Mouse (Mus musculus): ENCODE measurements at regions not wholly inside any gene's neighbourhood (a gene's known extent, or its start where the extent isn't known, plus 50 kb on each side); places are given as distances from the start of the nearest gene placed in this dataset.

DNA sequence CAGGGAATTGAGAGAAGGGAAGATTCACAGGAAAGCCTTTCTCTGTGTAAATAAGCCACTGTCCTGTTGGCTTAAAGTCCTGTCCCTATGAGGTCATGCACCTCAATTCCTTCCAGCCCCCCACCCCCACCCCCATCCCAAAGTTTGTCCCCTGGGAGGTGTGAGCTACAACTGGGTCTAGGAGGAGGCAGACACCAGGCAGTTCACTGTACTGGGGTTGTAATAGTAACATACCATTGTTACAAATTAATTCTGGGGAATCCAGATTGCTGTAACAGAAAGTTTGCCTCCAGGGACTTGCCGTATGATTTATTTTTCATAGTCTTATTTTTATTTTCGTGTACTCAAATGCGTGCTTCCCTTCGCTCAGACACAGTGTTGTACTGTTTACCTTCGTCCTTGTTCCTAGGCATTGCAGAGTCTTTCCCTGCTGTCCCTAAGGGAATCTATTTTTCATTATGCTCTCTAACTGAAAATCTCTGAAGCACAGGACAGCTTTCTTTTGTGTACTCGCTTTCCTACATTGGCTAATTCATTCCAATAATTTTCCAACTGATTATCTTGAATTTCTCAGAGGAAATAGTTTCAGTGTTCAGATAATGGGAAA, 244.2 kb downstream of the Mex3b start:
- ATAC-seq (ENCODE audit: extremely low read depth, insufficient number of reproducible peaks, low FRiP score, low TSS enrichment) = no peak
- Histone ChIP-seq H3K9me3 (no peaks in the 10 kb centered on the region), H3K4me1 (no peaks in the 10 kb centered on the region), H3K27me3 (replicated peaks) (no peaks in the 10 kb centered on the region), H3K36me3 (no peaks in the 10 kb centered on the region), H3K27ac (replicated peaks) (no peak overlapping the region), H3K9ac (no peak overlapping the region), H3K4me3 (no peak overlapping the region), H3K4me2 (no peak overlapping the region)
- 74% methylated on average over 6 of the region's 6 CpGs for WGBS

DNA sequence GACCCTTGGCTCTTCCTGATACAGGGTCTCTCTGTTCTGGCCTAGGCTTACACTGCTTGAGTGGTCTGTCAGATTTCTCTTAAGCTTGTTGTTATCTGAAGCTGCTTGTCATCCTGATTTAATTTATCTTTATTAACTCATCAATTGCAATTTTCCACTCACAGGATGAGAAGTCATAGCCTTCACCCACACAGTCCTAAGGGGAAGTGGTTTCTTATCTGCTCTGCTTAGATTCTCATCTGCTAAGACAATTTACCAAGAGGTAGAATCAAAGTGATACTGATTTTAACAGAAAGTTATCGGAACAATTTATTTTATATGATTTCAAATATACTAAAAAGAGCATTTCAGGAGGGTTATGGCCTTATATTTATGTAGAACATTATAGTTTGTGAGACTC, 249.4 kb downstream of the Mex3b start:
- H3K27me3 ChIP-seq (replicated peaks) = no peaks in the 10 kb centered on the region
- no peaks in the 10 kb centered on the region for H3K4me1 ChIP-seq
- H3K9ac ChIP-seq = no peak overlapping the region
- H3K4me2 ChIP-seq = no peak overlapping the region
- no peak overlapping the region for H3K27ac ChIP-seq (replicated peaks)
- WGBS = 74% methylated on average over 1 of the region's 1 CpGs
- H3K36me3 ChIP-seq = no peaks in the 10 kb centered on the region
- ATAC-seq (ENCODE audit: extremely low read depth, insufficient number of reproducible peaks, low FRiP score, low TSS enrichment) = no peak
- H3K4me3 ChIP-seq = no peak overlapping the region
- H3K9me3 ChIP-seq = no peaks in the 10 kb centered on the region

DNA sequence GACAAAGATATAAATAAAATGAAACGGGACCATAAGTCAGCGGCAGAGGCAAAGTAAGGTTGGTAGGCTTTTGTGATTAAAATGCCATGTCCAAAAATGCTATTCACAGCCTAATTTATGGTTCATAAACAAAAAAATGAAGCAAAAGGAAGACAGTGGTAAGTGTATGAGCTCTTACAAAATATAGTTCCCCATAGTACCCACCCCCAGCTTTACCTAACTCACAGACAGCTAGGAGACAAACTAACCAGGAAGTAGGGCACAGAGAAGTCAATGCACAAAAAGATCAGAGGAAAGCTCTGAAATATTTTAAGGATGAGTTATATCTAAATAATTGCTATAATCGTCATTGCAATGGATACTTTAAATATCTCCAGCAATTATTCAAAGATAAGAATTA, 249.9 kb downstream of the Mex3b start:
- WGBS = 76% methylated on average over 3 of the region's 3 CpGs
- Histone ChIP-seq H3K27ac (replicated peaks) (no peak overlapping the region), H3K9ac (no peak overlapping the region), H3K4me1 (no peaks in the 10 kb centered on the region), H3K4me3 (no peak overlapping the region), H3K4me2 (no peak overlapping the region), H3K9me3 (no peaks in the 10 kb centered on the region), H3K27me3 (replicated peaks) (no peaks in the 10 kb centered on the region), H3K36me3 (no peaks in the 10 kb centered on the region)
- no peak for ATAC-seq (ENCODE audit: extremely low read depth, insufficient number of reproducible peaks, low FRiP score, low TSS enrichment)

DNA sequence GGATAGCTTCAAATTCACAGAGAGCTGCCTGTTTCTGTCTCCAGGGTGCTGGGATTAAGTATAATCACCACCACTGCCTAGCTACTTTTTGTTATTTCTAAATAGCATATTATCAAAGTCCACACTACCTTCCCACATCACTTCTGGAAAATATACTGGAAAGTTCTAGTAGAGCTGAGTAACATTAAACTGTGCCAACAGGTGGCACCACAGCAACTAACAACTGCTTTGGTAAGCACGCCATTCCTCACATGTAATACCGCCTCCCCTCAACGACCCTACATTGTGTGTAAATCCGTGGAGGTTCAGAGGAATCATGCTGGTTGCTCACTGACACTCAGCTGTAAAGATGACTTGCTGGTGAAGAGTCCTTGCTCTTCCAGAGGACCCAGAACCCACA, 259.1 kb downstream of the Mex3b start:
- 66% methylated on average over 4 of the region's 4 CpGs for WGBS
- Histone ChIP-seq H3K9ac (no peak overlapping the region), H3K36me3 (no peaks in the 10 kb centered on the region), H3K4me3 (no peak overlapping the region), H3K9me3 (no peaks in the 10 kb centered on the region), H3K27me3 (replicated peaks) (no peaks in the 10 kb centered on the region), H3K4me2 (no peak overlapping the region), H3K4me1 (no peaks in the 10 kb centered on the region), H3K27ac (replicated peaks) (no peak overlapping the region)
- ATAC-seq (ENCODE audit: extremely low read depth, insufficient number of reproducible peaks, low FRiP score, low TSS enrichment) = no peak

DNA sequence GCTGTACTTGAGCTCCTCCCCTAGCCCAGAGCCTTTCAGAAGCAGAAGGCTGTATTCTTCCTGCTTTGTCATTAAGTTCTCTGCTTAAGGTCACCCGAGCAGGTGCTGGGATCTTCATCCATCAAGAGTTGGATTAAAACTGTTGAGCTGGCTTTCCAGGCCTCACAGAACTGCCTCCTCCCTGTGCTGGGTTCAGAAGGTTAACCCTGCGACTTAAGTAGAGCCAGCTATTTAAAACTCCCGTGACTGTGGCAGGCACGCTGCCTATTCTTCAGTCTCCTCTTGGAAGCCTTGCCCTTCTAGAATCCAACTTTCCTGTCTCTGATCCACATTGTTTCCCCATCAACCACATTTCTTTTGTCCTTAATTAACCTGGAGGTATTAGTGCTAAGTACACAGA, 273.1 kb downstream of the Mex3b start:
- H3K27ac ChIP-seq (replicated peaks) = 0 out of 2 replicates have a peak overlapping the region, but pooled peaks have one; percentile 39
- no peaks in the 10 kb centered on the region for H3K27me3 ChIP-seq (replicated peaks)
- no peak for ATAC-seq (ENCODE audit: extremely low read depth, insufficient number of reproducible peaks, low FRiP score, low TSS enrichment)
- no peaks in the 10 kb centered on the region for H3K9me3 ChIP-seq
- WGBS = 27% methylated on average over 4 of the region's 4 CpGs
- no peaks in the 10 kb centered on the region for H3K36me3 ChIP-seq
- no peak overlapping the region for H3K4me3 ChIP-seq
- no peak overlapping the region for H3K4me2 ChIP-seq
- peaks cover 13% of the 10 kb centered on the region for H3K4me1 ChIP-seq
- no peak overlapping the region for H3K9ac ChIP-seq

DNA sequence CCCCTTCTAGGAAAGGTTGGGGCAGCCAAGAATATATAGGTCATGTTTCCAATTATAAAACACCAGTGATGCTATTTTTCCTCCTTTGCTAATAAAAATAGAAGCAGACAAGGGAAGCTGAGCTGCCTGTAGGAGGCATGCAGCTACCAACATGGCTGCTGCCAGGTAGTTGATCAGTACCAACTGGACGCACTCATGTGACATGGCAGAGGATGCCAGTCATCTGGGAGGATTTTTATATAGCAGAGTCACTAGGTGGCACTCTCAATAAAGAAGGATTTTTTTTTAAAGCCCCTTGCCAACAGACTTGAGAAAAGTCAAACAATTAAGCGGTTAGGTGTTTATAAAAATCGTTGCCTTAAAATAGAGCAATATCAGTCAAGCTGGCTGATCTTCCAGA, 273.5 kb downstream of the Mex3b start:
- WGBS = 75% methylated on average over 3 of the region's 3 CpGs
- Histone ChIP-seq H3K4me3 (no peak overlapping the region), H3K27ac (replicated peaks) (no peak overlapping the region), H3K9ac (no peak overlapping the region), H3K4me1 (peaks cover 13% of the 10 kb centered on the region), H3K27me3 (replicated peaks) (no peaks in the 10 kb centered on the region), H3K9me3 (no peaks in the 10 kb centered on the region), H3K4me2 (no peak overlapping the region), H3K36me3 (no peaks in the 10 kb centered on the region)
- ATAC-seq (ENCODE audit: extremely low read depth, insufficient number of reproducible peaks, low FRiP score, low TSS enrichment) = no peak

DNA sequence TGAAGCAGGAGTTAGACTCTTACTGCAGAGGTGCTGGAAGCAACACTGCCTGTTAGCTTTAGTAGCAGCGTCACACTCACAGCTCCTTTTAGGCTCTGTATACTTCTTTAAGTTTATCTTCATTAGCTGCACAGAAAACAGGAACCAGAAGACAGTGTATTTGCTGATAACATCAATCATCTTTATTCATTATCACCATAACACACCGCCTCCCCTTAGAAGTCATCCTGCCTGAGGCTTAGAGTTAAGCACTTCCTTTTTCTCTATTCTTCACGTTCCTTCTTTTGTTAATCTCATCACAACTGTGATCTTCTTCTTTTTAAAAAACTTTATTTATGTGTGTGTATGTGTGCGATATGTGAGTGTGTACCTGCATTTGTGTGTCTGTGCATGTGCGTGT, 276.9 kb downstream of the Mex3b start:
- Histone ChIP-seq H3K9ac (no peak overlapping the region), H3K9me3 (no peaks in the 10 kb centered on the region), H3K4me1 (peaks cover 13% of the 10 kb centered on the region), H3K27me3 (replicated peaks) (no peaks in the 10 kb centered on the region), H3K36me3 (no peaks in the 10 kb centered on the region), H3K4me3 (no peak overlapping the region), H3K4me2 (no peak overlapping the region), H3K27ac (replicated peaks) (no peak overlapping the region)
- ATAC-seq (ENCODE audit: extremely low read depth, insufficient number of reproducible peaks, low FRiP score, low TSS enrichment) = no peak
- WGBS = 66% methylated on average over 5 of the region's 5 CpGs

DNA sequence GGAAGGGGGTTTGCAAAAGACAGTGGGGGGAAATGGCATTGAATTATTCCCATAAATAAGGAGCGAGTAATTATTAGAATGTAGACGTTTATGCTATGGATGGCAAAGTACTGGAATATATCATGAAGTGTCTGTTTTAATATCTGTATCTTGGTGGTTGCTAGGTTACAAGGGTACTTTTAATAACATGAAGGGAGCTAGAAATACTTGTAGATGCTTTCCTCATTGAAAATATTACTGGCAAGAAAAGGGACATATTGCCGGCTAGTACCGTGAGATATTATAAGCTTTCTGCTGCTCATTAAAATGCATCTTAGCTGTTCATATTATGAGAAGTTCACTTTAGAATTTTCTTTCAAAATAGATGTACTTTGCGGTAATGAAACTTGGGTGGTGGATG, 278.4 kb downstream of the Mex3b start:
- no peak overlapping the region for H3K9ac ChIP-seq
- 79% methylated on average over 5 of the region's 5 CpGs for WGBS
- peaks cover 6% of the 10 kb centered on the region for H3K4me1 ChIP-seq
- no peaks in the 10 kb centered on the region for H3K36me3 ChIP-seq
- no peak overlapping the region for H3K4me3 ChIP-seq
- H3K9me3 ChIP-seq = no peaks in the 10 kb centered on the region
- H3K27ac ChIP-seq (replicated peaks) = no peak overlapping the region
- ATAC-seq (ENCODE audit: extremely low read depth, insufficient number of reproducible peaks, low FRiP score, low TSS enrichment) = no peak
- H3K4me2 ChIP-seq = no peak overlapping the region
- H3K27me3 ChIP-seq (replicated peaks) = no peaks in the 10 kb centered on the region

DNA sequence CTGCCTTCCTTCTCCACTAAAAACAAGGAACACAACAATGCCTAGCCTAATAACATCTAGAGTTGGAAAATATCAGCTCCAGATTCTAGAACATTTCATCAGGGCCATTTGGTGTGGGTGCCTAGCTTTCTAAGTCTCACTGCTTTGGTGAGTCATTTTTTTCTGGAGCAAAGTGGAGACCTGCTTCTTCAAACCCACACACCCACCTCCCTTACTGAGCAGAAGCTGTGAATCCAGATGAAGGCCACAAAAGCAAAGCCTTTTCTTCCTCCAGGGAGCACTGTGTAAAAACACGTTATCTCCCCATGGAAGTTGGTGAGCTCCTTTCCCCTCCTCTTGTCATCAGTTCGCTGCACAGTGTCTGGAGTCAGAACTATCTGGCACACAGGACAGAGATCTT, 294.1 kb downstream of the Mex3b start:
- Histone ChIP-seq H3K4me2 (no peak overlapping the region), H3K27me3 (replicated peaks) (no peaks in the 10 kb centered on the region), H3K36me3 (no peaks in the 10 kb centered on the region), H3K9ac (no peak overlapping the region), H3K9me3 (no peaks in the 10 kb centered on the region), H3K4me1 (peaks cover 8% of the 10 kb centered on the region; the same call in 1 of the 2 replicates), H3K27ac (replicated peaks) (no peak overlapping the region), H3K4me3 (no peak overlapping the region)
- WGBS = 11% methylated on average over 2 of the region's 2 CpGs
- ATAC-seq (ENCODE audit: extremely low read depth, insufficient number of reproducible peaks, low FRiP score, low TSS enrichment) = no peak

DNA sequence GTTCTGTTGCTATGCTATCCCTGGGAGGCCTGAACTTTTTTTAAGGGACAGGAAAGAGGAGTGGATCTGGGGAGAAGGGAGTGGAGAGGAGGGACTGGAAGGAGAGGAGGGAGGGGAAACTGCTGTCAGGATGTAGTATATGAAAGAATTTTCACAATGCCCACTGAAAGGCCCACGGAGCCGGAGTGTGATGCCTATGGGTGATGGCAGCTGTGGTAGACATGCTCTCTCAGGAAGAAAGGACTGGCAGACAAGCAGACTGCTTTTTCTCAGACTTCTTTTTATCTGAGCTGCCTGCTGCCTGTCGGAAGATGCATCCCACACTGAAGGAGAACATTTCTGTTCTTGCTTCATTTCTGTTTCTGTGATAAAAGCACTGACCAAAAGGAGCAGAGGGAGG, 295.7 kb downstream of the Mex3b start:
- Histone ChIP-seq H3K4me1 (peaks cover 8% of the 10 kb centered on the region; the same call in 1 of the 2 replicates), H3K36me3 (no peaks in the 10 kb centered on the region), H3K4me2 (no peak overlapping the region), H3K9ac (no peak overlapping the region), H3K9me3 (no peaks in the 10 kb centered on the region), H3K27ac (replicated peaks) (no peak overlapping the region), H3K4me3 (no peak overlapping the region), H3K27me3 (replicated peaks) (no peaks in the 10 kb centered on the region)
- 41% methylated on average over 3 of the region's 3 CpGs for WGBS
- no peak for ATAC-seq (ENCODE audit: extremely low read depth, insufficient number of reproducible peaks, low FRiP score, low TSS enrichment)

DNA sequence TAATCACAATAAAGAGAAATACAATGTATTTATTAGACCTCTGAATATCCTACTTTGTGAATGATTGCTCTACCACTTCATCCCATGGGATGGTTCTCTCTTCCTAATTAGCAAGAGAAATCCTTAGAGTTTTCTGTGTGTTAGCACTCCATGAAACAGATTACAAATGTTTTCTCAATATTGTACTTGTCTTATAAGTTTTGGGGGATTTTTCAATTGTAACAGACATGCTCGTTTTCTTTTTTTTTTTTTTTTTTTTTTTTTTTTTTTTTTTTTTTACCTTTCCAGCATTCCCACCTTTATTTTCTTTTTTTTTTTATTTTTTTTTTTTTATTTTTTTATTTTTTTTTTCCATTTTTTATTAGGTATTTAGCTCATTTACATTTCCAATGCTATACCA, 312.3 kb downstream of the Mex3b start:
- no peak overlapping the region for H3K9ac ChIP-seq
- no peaks in the 10 kb centered on the region for H3K4me1 ChIP-seq
- WGBS = 47% methylated on average over 1 of the region's 1 CpGs
- no peak overlapping the region for H3K4me3 ChIP-seq
- no peak overlapping the region for H3K27ac ChIP-seq (replicated peaks)
- H3K4me2 ChIP-seq = no peak overlapping the region
- no peaks in the 10 kb centered on the region for H3K9me3 ChIP-seq
- H3K27me3 ChIP-seq (replicated peaks) = no peaks in the 10 kb centered on the region
- no peak for ATAC-seq (ENCODE audit: extremely low read depth, insufficient number of reproducible peaks, low FRiP score, low TSS enrichment)
- H3K36me3 ChIP-seq = no peaks in the 10 kb centered on the region

DNA sequence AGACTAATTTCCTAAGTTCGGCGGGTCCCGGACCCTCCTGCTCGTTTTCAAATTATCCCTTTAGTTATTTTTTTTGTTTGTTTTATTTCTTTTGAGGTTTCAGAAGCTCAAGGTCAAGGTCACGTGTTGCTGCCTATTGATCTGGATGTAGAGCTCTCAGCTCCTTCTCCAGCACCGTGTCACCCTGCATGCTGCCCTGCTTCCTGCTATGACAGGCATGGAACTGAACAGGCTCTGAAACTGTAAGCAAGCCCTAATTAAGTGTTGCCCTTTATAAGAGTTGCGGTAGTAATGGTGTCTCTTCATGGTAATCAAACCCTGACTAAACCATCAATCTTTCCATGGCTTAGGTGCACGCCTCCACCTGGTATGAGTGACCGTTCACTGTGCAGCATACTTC, 319.2 kb downstream of the Mex3b start:
- no peak overlapping the region for H3K4me3 ChIP-seq
- no peak overlapping the region for H3K4me2 ChIP-seq
- H3K4me1 ChIP-seq = no peaks in the 10 kb centered on the region
- H3K27ac ChIP-seq (replicated peaks) = no peak overlapping the region
- H3K27me3 ChIP-seq (replicated peaks) = no peaks in the 10 kb centered on the region
- H3K9me3 ChIP-seq = no peaks in the 10 kb centered on the region
- no peak for ATAC-seq (ENCODE audit: extremely low read depth, insufficient number of reproducible peaks, low FRiP score, low TSS enrichment)
- WGBS = 88% methylated on average over 9 of the region's 9 CpGs
- no peak overlapping the region for H3K9ac ChIP-seq
- no peaks in the 10 kb centered on the region for H3K36me3 ChIP-seq

All from heart, embryonic 13.5 days (tissue).